Mouse (Mus musculus) thymus, adult 2 months (tissue): Measurements from ENCODE around the gene Mtap. TPM values are rescaled to one million over a fixed set of nuclear protein-coding genes. Genes with fewer than 3 reads are reported as not detected.

Experiments used
- DNase-seq: peaks from one replicate; pipeline ENCODE4 v3.0.0; 2021
- H3K27ac ChIP-seq: fragments of 200-500 bp; 2 replicates; pipeline ENCODE4 v1.5.1; 2012; ENCODE audit warnings: low read length, control low read depth; ENCODE audit not compliant: control insufficient read depth, insufficient read depth
- H3K27me3 ChIP-seq: fragments of 200-500 bp; 2 replicates; pipeline ENCODE4 v1.6.1; 2012; ENCODE audit warnings: mild to moderate bottlenecking, low read length, moderate library complexity, mixed read lengths; ENCODE audit not compliant: control insufficient read depth, insufficient read depth
- H3K36me3 ChIP-seq: fragments of 200-500 bp; 2 replicates; pipeline ENCODE4 v1.6.1; 2012; ENCODE audit warnings: mild to moderate bottlenecking, low read length, moderate library complexity; ENCODE audit not compliant: control insufficient read depth, insufficient read depth
- H3K4me1 ChIP-seq: fragments of 200-500 bp; replicated peaks from 2 replicates; pipeline ENCODE4 v1.6.1; 2012; ENCODE audit warnings: low read length; ENCODE audit not compliant: control insufficient read depth, insufficient read depth
- H3K4me3 ChIP-seq: fragments of 200-500 bp; 2 replicates; pipeline ENCODE4 v1.5.1; 2012; ENCODE audit warnings: mild to moderate bottlenecking, low read length, control low read depth, moderate library complexity; ENCODE audit not compliant: control insufficient read depth, insufficient read depth
- CTCF ChIP-seq: fragments of 200-500 bp; IDR thresholded peaks from 2 replicates; pipeline ENCODE4 v1.5.1; 2012; ENCODE audit warnings: mild to moderate bottlenecking, control low read depth, low read length, moderate library complexity, borderline replicate concordance; ENCODE audit not compliant: control insufficient read depth, poor library complexity, insufficient read depth; ENCODE audit errors: extremely low read depth
- POLR2A ChIP-seq: fragments of 200-500 bp; IDR thresholded peaks from 2 replicates; pipeline ENCODE4 v1.6.1; 2012; ENCODE audit warnings: mild to moderate bottlenecking, low read length, control low read depth, moderate library complexity; ENCODE audit not compliant: control insufficient read depth, poor library complexity, insufficient read depth; ENCODE audit errors: extremely low read depth
- WGBS: fragments of 180-500 bp; shearing (Covaris S2); methylation state at CpG from one replicate; pipeline ENCODE4 v1.1.7; 2018; 5-methylcytosine and 5-hydroxymethylcytosine counted together
- polyA plus RNA-seq: library from polyadenylated mRNA; depleted of rRNA; stranded (reverse); fragments of >200 nt; gene quantifications from 2 replicates; pipeline ENCODE4 v1.2.3, GENCODE M21; 2012

Mtap gene
- polyA plus RNA-seq, 1 experiment, result 6.7 TPM

DNA sequence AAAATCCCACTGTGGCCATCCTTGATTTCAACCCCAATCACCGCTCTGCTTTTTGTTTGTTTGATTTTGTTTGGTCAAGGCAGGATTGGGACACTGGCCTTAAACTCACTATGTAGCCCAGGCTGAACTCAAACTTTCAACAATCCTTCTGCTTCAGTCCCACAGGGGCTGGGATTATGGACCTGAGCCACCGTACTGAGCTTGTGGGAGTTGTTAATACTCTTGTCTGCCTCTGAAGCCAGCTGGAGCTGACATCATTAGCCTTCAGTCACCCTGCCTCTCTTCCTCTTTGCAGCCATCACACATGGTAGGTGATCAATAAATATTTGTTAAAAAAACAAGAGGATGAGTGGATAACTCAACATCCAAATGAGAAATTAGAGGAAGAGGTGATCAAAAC is 34.6 kb upstream of the Mtap start:
- Histone ChIP-seq H3K4me1 (no peaks in the 10 kb centered on the region; the same call in 1 of the 2 replicates), H3K4me3 (no peak overlapping the region), H3K27me3 (no peaks in the 10 kb centered on the region), H3K36me3 (no peaks in the 10 kb centered on the region), H3K27ac (no peak overlapping the region)
- no peak for TF ChIP-seq POLR2A
- TF ChIP-seq CTCF, result no peak
- 96% methylated on average over 2 of the region's 2 CpGs for WGBS
- no peak for DNase-seq

GRCm38 (mm10) chr4:89105486-89105885 is 31.4 kb upstream of the Mtap start:
- Histone ChIP-seq H3K4me1 (no peaks in the 10 kb centered on the region; the same call in 1 of the 2 replicates), H3K27me3 (no peaks in the 10 kb centered on the region), H3K4me3 (no peak overlapping the region), H3K36me3 (no peaks in the 10 kb centered on the region), H3K27ac (no peak overlapping the region)
- WGBS, result 64% methylated on average over 2 of the region's 2 CpGs
- no peak for DNase-seq
- TF ChIP-seq CTCF (no peak), POLR2A (no peak)

DNA sequence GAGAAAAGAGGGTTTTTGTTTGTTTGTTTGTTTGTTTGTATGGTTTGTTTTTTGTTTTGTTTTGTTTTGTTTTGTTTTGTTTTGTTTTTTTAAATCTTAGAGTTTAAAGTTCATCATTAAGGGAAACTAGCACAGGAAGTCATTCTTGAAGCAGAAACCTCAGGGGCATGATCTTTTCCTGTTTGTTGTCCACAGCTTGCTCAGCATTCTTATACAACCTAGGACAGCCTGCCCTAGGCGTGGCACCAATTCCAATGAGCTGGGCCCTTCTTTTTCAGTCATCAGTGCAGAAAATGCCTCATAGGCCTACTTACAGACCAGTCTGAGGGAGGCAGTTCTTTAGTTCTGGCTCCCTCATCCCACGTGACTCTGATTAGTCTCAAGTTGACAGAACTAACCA is 30.4 kb upstream of the Mtap start:
- 73% methylated on average over 2 of the region's 2 CpGs for WGBS
- Histone ChIP-seq H3K4me1 (no peaks in the 10 kb centered on the region; the same call in 1 of the 2 replicates), H3K27me3 (no peaks in the 10 kb centered on the region), H3K27ac (no peak overlapping the region), H3K36me3 (no peaks in the 10 kb centered on the region), H3K4me3 (no peak overlapping the region)
- TF ChIP-seq POLR2A (no peak), CTCF (no peak)
- DNase-seq, result no peak

DNA sequence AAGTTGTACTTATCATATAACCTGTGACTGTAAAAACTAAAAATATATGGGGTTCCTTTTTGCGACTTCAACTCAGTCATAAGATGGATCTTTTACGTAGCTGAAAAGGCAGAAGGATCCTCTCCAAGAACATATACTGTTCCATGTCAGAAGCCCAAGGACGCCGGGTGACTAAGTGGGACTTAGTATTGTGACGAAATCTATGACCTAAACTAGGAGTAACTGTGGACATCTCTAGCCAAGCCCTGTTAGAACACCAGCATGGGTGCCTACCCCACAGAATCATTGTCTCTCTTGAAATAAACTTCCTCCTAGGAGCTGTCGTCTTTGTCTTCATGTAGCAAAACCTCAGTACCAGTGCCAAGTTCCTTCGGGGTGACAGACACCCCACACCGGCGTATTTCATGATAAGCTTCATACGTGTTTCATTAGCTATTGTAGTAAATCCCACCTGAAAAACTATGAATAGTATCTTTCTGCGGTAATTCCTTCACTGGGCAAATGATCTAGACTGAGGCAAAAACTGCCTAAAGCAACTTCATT is 24.7 kb upstream of the Mtap start:
- no peak for TF ChIP-seq CTCF
- no peak for TF ChIP-seq POLR2A
- H3K27me3 ChIP-seq, result no peaks in the 10 kb centered on the region
- DNase-seq, result no peak
- H3K4me3 ChIP-seq, result no peak overlapping the region
- 75% methylated on average over 11 of the region's 11 CpGs for WGBS
- H3K4me1 ChIP-seq, result no peaks in the 10 kb centered on the region
- no peaks in the 10 kb centered on the region for H3K36me3 ChIP-seq
- no peak overlapping the region for H3K27ac ChIP-seq

DNA sequence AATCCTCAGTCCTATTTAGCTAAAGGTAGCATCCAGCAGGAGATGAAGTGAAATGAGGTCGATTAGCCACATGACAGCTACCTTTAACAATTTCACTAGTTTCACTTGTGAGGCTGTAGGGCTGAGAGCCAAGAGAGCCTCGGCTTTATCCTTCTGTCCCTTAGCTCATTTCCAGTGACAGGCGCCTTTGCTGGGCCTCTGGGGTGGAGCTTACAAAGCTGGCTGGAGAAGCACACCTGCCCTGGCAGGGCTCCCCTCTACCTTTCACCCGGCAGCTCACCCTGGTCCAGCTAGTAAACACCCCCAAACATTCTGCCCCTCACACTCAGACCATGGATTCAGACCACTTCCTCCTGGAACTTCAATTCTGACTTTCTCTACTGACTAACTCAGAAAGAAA is 24.1 kb upstream of the Mtap start:
- H3K27ac ChIP-seq, result no peak overlapping the region
- no peaks in the 10 kb centered on the region for H3K4me1 ChIP-seq
- TF ChIP-seq CTCF, result no peak
- no peak for TF ChIP-seq POLR2A
- no peak overlapping the region for H3K4me3 ChIP-seq
- 32% methylated on average over 4 of the region's 4 CpGs for WGBS
- no peak for DNase-seq
- no peaks in the 10 kb centered on the region for H3K27me3 ChIP-seq
- no peaks in the 10 kb centered on the region for H3K36me3 ChIP-seq

GRCm38 (mm10) chr4:89116006-89116405 is 20.9 kb upstream of the Mtap start:
- no peak overlapping the region for H3K4me3 ChIP-seq
- 89% methylated on average over 2 of the region's 2 CpGs for WGBS
- H3K36me3 ChIP-seq, result no peaks in the 10 kb centered on the region
- no peaks in the 10 kb centered on the region for H3K27me3 ChIP-seq
- H3K27ac ChIP-seq, result no peak overlapping the region
- H3K4me1 ChIP-seq, result no peaks in the 10 kb centered on the region
- no peak for DNase-seq
- TF ChIP-seq POLR2A (no peak), CTCF (no peak)

DNA sequence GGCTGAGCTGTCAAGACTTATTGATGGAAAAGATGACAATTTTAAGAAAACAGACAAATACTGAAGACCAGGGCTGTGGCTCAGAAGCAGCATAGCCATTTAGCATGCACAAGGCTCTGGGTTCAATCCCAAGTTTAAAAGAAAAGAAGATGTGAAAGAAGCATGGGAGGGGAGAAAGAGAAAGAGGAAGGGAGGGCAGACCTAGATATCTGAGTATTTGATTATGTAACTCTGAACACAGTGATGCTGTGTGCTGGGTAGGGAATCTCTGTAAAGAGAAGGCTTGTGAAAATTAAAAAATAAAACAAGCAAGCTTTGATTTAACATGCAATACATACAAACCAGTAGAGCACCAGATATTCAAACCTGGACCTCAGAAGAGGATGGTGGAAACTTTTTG is 17.0 kb upstream of the Mtap start:
- no peak for DNase-seq
- Histone ChIP-seq H3K27ac (no peak overlapping the region), H3K4me3 (no peak overlapping the region), H3K36me3 (no peaks in the 10 kb centered on the region), H3K27me3 (no peaks in the 10 kb centered on the region), H3K4me1 (no peaks in the 10 kb centered on the region)
- TF ChIP-seq POLR2A, result no peak
- TF ChIP-seq CTCF, result no peak
